Mouse (Mus musculus): ENCODE measurements at regions not wholly inside any gene's neighbourhood (a gene's known extent, or its start where the extent isn't known, plus 50 kb on each side); places are given as distances from the start of the nearest gene placed in this dataset.

GRCm38 (mm10) chr2:169502717-169503597 is 84.6 kb downstream of the Gm11011 start:
- TF ChIP-seq CTCF (IDR thresholded peaks at IDR 0.05; ENCODE audit: low read depth) (no peak), EP300 (IDR thresholded peaks at IDR 0.05; ENCODE audit: low read depth) (no peak)
